In genomic region chr6:112696056-112696950, GRCm38 (mm10) we compare ENCODE assay signal across 7 mouse cellular contexts. TPM values are rescaled to one million over a fixed set of nuclear protein-coding genes. Genes with fewer than 3 reads are reported as not detected.
DNase-seq lines count a peak whose midpoint lies in the region; ATAC-seq lines count a peak whose summit lies in the region.

TSS of gene Rad18 (minus strand) at chr6:112696686.

- peaks cover 19% of the 10 kb centered on the region for H3K27me3 ChIP-seq in embryonic facial prominence, embryonic 10.5 days (replicated peaks; ENCODE audit: low read depth, poor library complexity, severe bottlenecking)
- H3K27me3 ChIP-seq in limb, embryonic 13.5 days, result peaks cover 10% of the 10 kb centered on the region
- no peaks in the 10 kb centered on the region for H3K27me3 ChIP-seq in midbrain, embryonic 16.5 days (ENCODE audit: control insufficient read depth, insufficient read depth, low read depth, low read length)

- WGBS in embryonic facial prominence, embryonic 10.5 days, result 1% methylated on average over 77 of the region's 77 CpGs
- under 1% methylated on average over 73 of the region's 77 CpGs for WGBS in limb, embryonic 13.5 days
- under 1% methylated on average over 77 of the region's 77 CpGs for WGBS in midbrain, embryonic 16.5 days

- H3K36me3 ChIP-seq in embryonic facial prominence, embryonic 10.5 days (replicated peaks), result peaks cover 15% of the 10 kb centered on the region
- no peaks in the 10 kb centered on the region for H3K36me3 ChIP-seq in limb, embryonic 13.5 days
- H3K36me3 ChIP-seq in midbrain, embryonic 16.5 days (ENCODE audit: control insufficient read depth, insufficient read depth, low read length), result no peaks in the 10 kb centered on the region

- ATAC-seq in granulocyte monocyte progenitor cell, adult 5-6 weeks (replicated peaks; ENCODE audit: poor library complexity, severe bottlenecking), result peak; percentile 90
- ATAC-seq in limb, embryonic 13.5 days (ENCODE audit: low FRiP score, low read depth), result peak; percentile 93
- peak; percentile 93 for ATAC-seq in midbrain, embryonic 16.5 days

- no peaks in the 10 kb centered on the region for H3K9me3 ChIP-seq in embryonic facial prominence, embryonic 10.5 days
- no peaks in the 10 kb centered on the region for H3K9me3 ChIP-seq in limb, embryonic 13.5 days
- H3K9me3 ChIP-seq in midbrain, embryonic 16.5 days (replicated peaks; ENCODE audit: control insufficient read depth, low read length, poor library complexity, severe bottlenecking), result no peaks in the 10 kb centered on the region

- H3K27ac ChIP-seq in embryonic facial prominence, embryonic 10.5 days (replicated peaks), result peak within 1 kb of the TSS; percentile 94
- no peak within 1 kb of the TSS for H3K27ac ChIP-seq in limb, embryonic 13.5 days
- no peak within 1 kb of the TSS for H3K27ac ChIP-seq in midbrain, embryonic 16.5 days (ENCODE audit: low read length)

- peak within 1 kb of the TSS; percentile 84 for H3K4me3 ChIP-seq in embryonic facial prominence, embryonic 10.5 days
- peak within 1 kb of the TSS; percentile 76 for H3K4me3 ChIP-seq in limb, embryonic 13.5 days
- peak within 1 kb of the TSS; percentile 69 for H3K4me3 ChIP-seq in midbrain, embryonic 16.5 days (ENCODE audit: low read depth, low read length)

- peak; percentile 91 for DNase-seq in adrenal gland, postnatal 14 days
- DNase-seq in embryonic facial prominence, embryonic 10.5 days (ENCODE audit: low spot score), result peak; percentile 92
- peak; percentile 70 for DNase-seq in kidney, adult 11 months
- DNase-seq in spleen, postnatal 10 days (ENCODE audit: low spot score in 2 of 2), result peak; percentile 79 to 92

- H3K4me1 ChIP-seq in embryonic facial prominence, embryonic 10.5 days, result peaks cover 10% of the 10 kb centered on the region
- H3K4me1 ChIP-seq in limb, embryonic 13.5 days, result peaks cover 11% of the 10 kb centered on the region
- H3K4me1 ChIP-seq in midbrain, embryonic 16.5 days (ENCODE audit: control insufficient read depth, insufficient read depth, low read length), result no peaks in the 10 kb centered on the region

- peak within 1 kb of the TSS; percentile 80 for H3K4me2 ChIP-seq in limb, embryonic 13.5 days (replicated peaks)
- peak within 1 kb of the TSS; percentile 71 for H3K4me2 ChIP-seq in midbrain, embryonic 16.5 days (ENCODE audit: low read length)

- peak within 1 kb of the TSS; percentile 78 for H3K9ac ChIP-seq in limb, embryonic 13.5 days
- H3K9ac ChIP-seq in midbrain, embryonic 16.5 days (ENCODE audit: low read depth, low read length), result peak within 1 kb of the TSS; percentile 50

RNA-seq across cellular contexts. Expression of gene Rad18, which starts in this region (rescaled TPM):
- 9.3 and 10.4 TPM in 2 replicates for total RNA-seq in adrenal gland, postnatal 14 days (2021)
- polyA plus RNA-seq in embryonic facial prominence, embryonic 10.5 days (2016; fragmentation: Nextera tagmentation; extraction: Ambion mirVana), result 54.5 and 55.9 TPM in 2 replicates
- total RNA-seq in granulocyte monocyte progenitor cell, adult 5-6 weeks (2014; fragmentation: Nextera tagmentation), result 41.5 and 45.1 TPM in 2 replicates
- total RNA-seq in granulocyte monocyte progenitor cell, adult 5-6 weeks (2017), result 59.5 and 64.1 TPM in 2 replicates
- 41.8 and 43.6 TPM in 2 replicates for polyA plus RNA-seq in limb, embryonic 13.5 days (2015; fragmentation: Nextera tagmentation; extraction: Ambion mirVana)
- 11.7 and 11.8 TPM in 2 replicates for polyA plus RNA-seq in midbrain, embryonic 16.5 days (2015; fragmentation: Nextera tagmentation; extraction: Ambion mirVana)
